Mouse (Mus musculus) ES-E14 (cell line): ENCODE measurements around the gene Cdkl4. TPM values are rescaled to one million over a fixed set of nuclear protein-coding genes. Genes with fewer than 3 reads are reported as not detected.

Source experiments
- DNase-seq: peaks from one replicate; pipeline ENCODE4 v3.0.0-alpha.2; 2013; ENCODE audit warnings: low read depth, low spot score
- H3K27ac ChIP-seq: 2 replicates; pipeline ENCODE4 v1.5.1; 2012; ENCODE audit warnings: low read depth, mild to moderate bottlenecking, low read length, moderate library complexity, mixed read lengths; ENCODE audit not compliant: poor library complexity, insufficient read depth, severe bottlenecking
- H3K36me3 ChIP-seq: 2 replicates; pipeline ENCODE4 v1.6.1; 2012; ENCODE audit warnings: mild to moderate bottlenecking, low read length, moderate library complexity, mixed read lengths; ENCODE audit not compliant: control insufficient read depth, poor library complexity, insufficient read depth, severe bottlenecking
- H3K4me1 ChIP-seq, 2 experiments: fragments of 150-350 bp in 1 of 2; sonication (generic) in 1 of 2; 2 replicates each; pipeline ENCODE4 v1.6.1; 2012; ENCODE audit warnings: low read length in 2 of 2, mild to moderate bottlenecking in 1 of 2, mixed read lengths in 1 of 2; ENCODE audit not compliant: control insufficient read depth in 2 of 2, insufficient read depth in 2 of 2, poor library complexity in 1 of 2
- H3K4me3 ChIP-seq, 2 experiments: fragments of 150-350 bp in 1 of 2; sonication (generic) in 1 of 2; 2 replicates each; pipeline ENCODE4 v1.5.1; 2012; ENCODE audit warnings: low read length in 2 of 2, low read depth in 1 of 2, mild to moderate bottlenecking in 1 of 2, mixed read lengths in 1 of 2; ENCODE audit not compliant: insufficient read depth in 1 of 2, poor library complexity in 1 of 2, severe bottlenecking in 1 of 2
- H3K9ac ChIP-seq: 2 replicates; pipeline ENCODE4 v1.6.1; 2012; ENCODE audit warnings: low read depth, mild to moderate bottlenecking, low read length, mixed read lengths; ENCODE audit not compliant: poor library complexity, insufficient read depth, severe bottlenecking
- H3K9me3 ChIP-seq: fragments of 150-350 bp; sonication (generic); 2 replicates; pipeline ENCODE4 v1.6.1; 2012; ENCODE audit warnings: low read depth, mild to moderate bottlenecking, low read length; ENCODE audit not compliant: control insufficient read depth, insufficient read depth
- CHD2 ChIP-seq: IDR thresholded peaks from 2 replicates; pipeline ENCODE4 v1.6.1; 2014; ENCODE audit warnings: mild to moderate bottlenecking, low read depth, low read length, inconsistent platforms
- HCFC1 ChIP-seq: IDR thresholded peaks from 2 replicates; pipeline ENCODE4 v1.6.1; 2012; ENCODE audit warnings: low read length, inconsistent platforms, borderline replicate concordance; ENCODE audit not compliant: insufficient read depth
- MAFK ChIP-seq: IDR thresholded peaks from 2 replicates; pipeline ENCODE4 v1.6.1; 2014; ENCODE audit warnings: mild to moderate bottlenecking, low read depth, low read length, inconsistent platforms; ENCODE audit not compliant: insufficient read depth
- ZC3H11A ChIP-seq: IDR thresholded peaks from 2 replicates; pipeline ENCODE4 v1.6.1; 2012; ENCODE audit warnings: low read depth, mild to moderate bottlenecking, inconsistent platforms, low read length, borderline replicate concordance
- ZNF384 ChIP-seq: IDR thresholded peaks from 2 replicates; pipeline ENCODE4 v1.6.1; 2012; ENCODE audit warnings: low read depth, low read length, inconsistent platforms
- in situ Hi-C, 2 experiments: fragments of 600-800 bp; cut with MboI; formaldehyde crosslinking; loops; one replicate each; pipeline ENCODE4 v1.15.1; 2025; ENCODE audit warnings: low sequenced_read_pairs in 2 of 2, inconsistent platforms in 1 of 2; ENCODE audit not compliant: unreplicated experiment in 2 of 2
- total RNA-seq: library from RNA; depleted of rRNA; stranded (reverse); fragments of 300-350 nt; gene quantifications from 2 replicates; pipeline ENCODE4 v1.2.3, GENCODE M21; 2012

Cdkl4 gene
- total RNA-seq, 1 experiment: 0.49 TPM

GRCm38 (mm10) chr17:80523231-80523630 is 54.4 kb downstream of the Cdkl4 start:
- TF ChIP-seq ZC3H11A (no peak), HCFC1 (no peak), CHD2 (no peak), MAFK (peak; percentile 93), ZNF384 (no peak)
- Histone ChIP-seq H3K9ac (no peak overlapping the region), H3K9me3 (no peaks in the 10 kb centered on the region), H3K27ac (no peak overlapping the region), H3K4me1 (no peaks in the 10 kb centered on the region; a peak in 1 of 4 replicates), H3K4me3 (no peak overlapping the region), H3K36me3 (no peaks in the 10 kb centered on the region)
- in situ Hi-C loops: no loop called here
- no peak for DNase-seq

GRCm38 (mm10) chr17:80522229-80522556 is 55.4 kb downstream of the Cdkl4 start:
- DNase-seq: no peak
- Histone ChIP-seq H3K36me3 (no peaks in the 10 kb centered on the region), H3K9ac (no peak overlapping the region), H3K4me3 (no peak overlapping the region), H3K27ac (no peak overlapping the region), H3K9me3 (no peaks in the 10 kb centered on the region), H3K4me1 (peaks cover 2 to 3% of the 10 kb centered on the region in 2 experiments; a peak in 2 of 4 replicates)
- in situ Hi-C loops: no loop called here
- no peak for TF ChIP-seq HCFC1
- no peak for TF ChIP-seq CHD2

DNA sequence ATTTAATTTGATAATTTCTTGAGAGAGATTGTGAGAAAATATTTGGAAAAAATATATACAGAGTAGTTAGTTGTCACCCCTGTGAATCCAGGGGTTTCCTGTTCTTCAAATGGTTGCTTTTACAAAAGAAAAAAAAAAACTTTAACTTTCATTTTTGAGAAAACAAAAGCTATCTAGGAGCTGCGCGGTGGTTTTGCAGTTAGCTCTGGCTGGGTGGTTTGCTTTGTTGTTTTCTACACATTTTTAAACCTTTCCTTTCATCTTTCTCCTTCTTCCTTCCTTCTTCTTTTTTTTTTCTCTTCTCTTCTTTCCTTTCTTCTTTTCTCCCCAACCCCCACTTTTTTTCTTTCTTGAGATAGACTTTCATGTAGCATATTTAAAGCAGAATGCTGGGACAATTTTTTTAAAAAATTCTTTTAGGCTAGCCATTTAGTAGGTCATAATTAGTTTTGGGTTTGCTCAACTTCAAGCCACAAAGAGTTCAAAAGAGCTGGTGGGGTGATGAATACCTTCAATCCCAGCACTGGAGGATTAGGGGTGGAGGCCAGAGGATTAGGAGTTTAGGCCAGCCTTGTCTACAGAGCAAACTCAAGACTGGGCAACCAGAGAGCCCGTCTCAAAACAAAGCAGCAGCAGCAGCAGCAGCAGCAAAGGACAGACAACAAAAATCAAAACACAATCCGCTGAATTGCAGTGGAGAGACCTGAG is 55.9 kb downstream of the Cdkl4 start:
- no peak for DNase-seq
- TF ChIP-seq CHD2 (no peak), ZC3H11A (no peak), ZNF384 (no peak), MAFK (no peak), HCFC1 (no peak)

DNA sequence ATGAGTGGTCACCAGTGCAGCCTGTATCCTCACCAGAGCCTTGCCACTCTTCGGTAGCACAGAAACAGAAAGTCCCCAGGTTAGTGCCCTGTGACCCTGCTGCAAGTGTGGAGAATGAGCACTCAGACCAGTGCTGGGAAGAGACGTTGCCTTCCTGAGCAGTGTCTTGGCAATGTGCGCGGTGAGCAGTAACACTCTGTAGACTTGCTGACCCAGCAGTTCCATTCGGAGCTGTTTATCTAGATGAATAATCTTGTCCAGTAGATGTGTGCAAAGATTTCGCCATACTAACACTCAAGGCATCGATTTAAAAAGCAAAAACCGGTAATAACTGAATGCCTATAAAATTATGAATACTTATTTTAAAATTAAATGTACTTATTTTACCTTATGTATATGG is 57.1 kb downstream of the Cdkl4 start:
- no peak for TF ChIP-seq ZC3H11A
- TF ChIP-seq CHD2: no peak
- TF ChIP-seq MAFK: peak; percentile 59; the same call in 1 of the 2 replicates
- in situ Hi-C loops: no loop called here
- no peaks in the 10 kb centered on the region for H3K36me3 ChIP-seq
- no peaks in the 10 kb centered on the region for H3K9me3 ChIP-seq
- no peak overlapping the region for H3K4me3 ChIP-seq
- H3K27ac ChIP-seq: no peak overlapping the region
- no peak overlapping the region for H3K9ac ChIP-seq
- peaks cover 2 to 3% of the 10 kb centered on the region in 2 experiments; a peak in 2 of 4 replicates for H3K4me1 ChIP-seq
- no peak for DNase-seq

More for the DNA sequence above, 55.9 kb downstream of the Cdkl4 start:
- no peak overlapping the region for H3K4me3 ChIP-seq
- no peaks in the 10 kb centered on the region for H3K36me3 ChIP-seq
- H3K4me1 ChIP-seq: peaks cover 2 to 3% of the 10 kb centered on the region in 2 experiments; a peak in 2 of 4 replicates
- no peaks in the 10 kb centered on the region for H3K9me3 ChIP-seq
- no peak overlapping the region for H3K27ac ChIP-seq
- no peak overlapping the region for H3K9ac ChIP-seq
- in situ Hi-C loops: no loop called here

GRCm38 (mm10) chr17:80518811-80519210 is 58.8 kb downstream of the Cdkl4 start:
- in situ Hi-C loops: no loop called here
- Histone ChIP-seq H3K36me3 (no peaks in the 10 kb centered on the region), H3K4me3 (no peak overlapping the region), H3K9me3 (no peaks in the 10 kb centered on the region), H3K9ac (no peak overlapping the region), H3K4me1 (peaks cover 2 to 3% of the 10 kb centered on the region in 2 experiments; a peak in 2 of 4 replicates), H3K27ac (no peak overlapping the region)
- TF ChIP-seq ZNF384: no peak
- TF ChIP-seq HCFC1: no peak
- TF ChIP-seq ZC3H11A: no peak
- TF ChIP-seq MAFK: no peak
- no peak for TF ChIP-seq CHD2
- no peak for DNase-seq
